Mouse (Mus musculus) liver, embryonic 14.5 days (tissue): ENCODE results near the gene Bcap31.

Experiments
- CTCF ChIP-seq: IDR thresholded peaks from 2 replicates; pipeline ENCODE4 v1.5.1; 2016; ENCODE audit warnings: antibody characterized with exemption, low read depth, control low read depth
- EP300 ChIP-seq: IDR thresholded peaks from 2 replicates; pipeline ENCODE4 v1.6.1; 2016; ENCODE audit warnings: antibody characterized with exemption, low read depth

DNA sequence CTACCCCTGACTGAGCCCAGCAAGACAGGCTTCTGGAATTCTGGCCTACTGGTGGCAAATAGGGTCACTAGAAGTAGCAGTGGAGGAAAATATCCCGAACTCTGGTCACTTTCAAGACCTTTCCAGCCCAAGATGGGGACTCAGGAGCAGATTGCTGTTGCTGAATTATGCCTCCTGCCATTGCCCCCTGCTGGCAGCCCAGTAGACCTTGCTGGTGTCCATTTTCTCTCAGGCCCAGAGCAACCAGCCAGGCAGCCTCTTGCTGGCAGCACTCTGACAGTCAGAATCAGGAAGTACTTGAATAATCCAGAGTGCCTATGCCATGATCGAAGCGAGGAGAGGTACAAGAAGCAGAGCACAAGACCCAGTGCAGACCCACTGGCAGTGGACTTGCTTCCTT lies 60.4 kb downstream of the Bcap31 start:
- TF ChIP-seq EP300: no peak
- TF ChIP-seq CTCF: peak; percentile 74
